Comparison of ENCODE assay signal across 9 mouse cellular contexts in the genomic region with DNA sequence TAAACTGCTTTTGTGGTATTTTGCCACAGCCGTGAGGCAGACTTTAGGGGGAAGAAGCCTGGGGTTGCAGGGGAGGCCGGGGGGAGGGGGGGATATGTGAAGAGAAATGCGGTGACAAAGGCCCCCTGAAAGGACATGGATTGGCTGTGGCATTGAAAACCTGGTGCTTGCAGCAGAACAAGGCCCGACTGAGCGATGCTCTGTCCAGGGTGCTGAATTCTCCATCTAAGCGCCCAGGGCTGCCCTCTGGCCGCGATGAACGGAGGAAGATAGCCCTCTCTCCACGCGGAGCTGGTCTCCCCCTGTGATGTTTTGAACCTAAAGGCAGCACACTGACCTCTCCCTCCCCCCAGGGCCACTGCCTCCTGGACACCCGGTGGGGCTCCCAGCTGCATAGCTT. TPM values are rescaled to one million over a fixed set of nuclear protein-coding genes. Genes with fewer than 3 reads are reported as not detected.
DNase-seq lines count a peak whose midpoint lies in the region; ATAC-seq lines count a peak whose summit lies in the region.
"Had no signal": no experiment of that assay in that cellular context is flagged by ENCODE, and none has a peak within 500 bp of the region (broad histone marks: within the 10 kb centered on the region; RNA-seq: fewer than 3 reads in every experiment).

No protein-coding gene starts in this region.

- H3K4me2 ChIP-seq in intestine, embryonic 14.5 days (ENCODE audit: low read length): no peak overlapping the region
- H3K4me2 ChIP-seq in intestine, embryonic 16.5 days (ENCODE audit: low read depth, low read length): no peak overlapping the region
- H3K4me2 ChIP-seq in liver, embryonic 13.5 days: no peak overlapping the region

- no peak overlapping the region for H3K4me3 ChIP-seq in intestine, embryonic 14.5 days (ENCODE audit: low read depth, low read length)
- H3K4me3 ChIP-seq in intestine, embryonic 16.5 days (ENCODE audit: low read length): no peak overlapping the region
- no peak overlapping the region for H3K4me3 ChIP-seq in liver, embryonic 13.5 days (replicated peaks)

- no peaks in the 10 kb centered on the region; the same call in 1 of the 2 replicates for H3K27me3 ChIP-seq in intestine, embryonic 14.5 days (replicated peaks; ENCODE audit: control insufficient read depth, insufficient read depth, low read length)
- no peaks in the 10 kb centered on the region for H3K27me3 ChIP-seq in intestine, embryonic 16.5 days (replicated peaks; ENCODE audit: control insufficient read depth, insufficient read depth, low read length)
- H3K27me3 ChIP-seq in liver, embryonic 13.5 days: peaks cover 43% of the 10 kb centered on the region
- H3K27me3 ChIP-seq in splenic B cell, adult 2 months (ENCODE audit: control insufficient read depth, insufficient read depth, low read length, poor library complexity, severe bottlenecking): no peaks in the 10 kb centered on the region

- no peak overlapping the region for H3K27ac ChIP-seq in intestine, embryonic 14.5 days (ENCODE audit: low read depth)
- H3K27ac ChIP-seq in intestine, embryonic 16.5 days (ENCODE audit: low read length): no peak overlapping the region
- H3K27ac ChIP-seq in liver, embryonic 13.5 days: no peak overlapping the region
- H3K27ac ChIP-seq: macrophage had no signal

- no peaks in the 10 kb centered on the region for H3K4me1 ChIP-seq in intestine, embryonic 14.5 days (replicated peaks; ENCODE audit: control insufficient read depth, insufficient read depth, low read length)
- no peaks in the 10 kb centered on the region for H3K4me1 ChIP-seq in intestine, embryonic 16.5 days (ENCODE audit: control insufficient read depth, insufficient read depth, low read length)
- no peaks in the 10 kb centered on the region for H3K4me1 ChIP-seq in liver, embryonic 13.5 days (replicated peaks)

- H3K36me3 ChIP-seq in intestine, embryonic 14.5 days (ENCODE audit: control insufficient read depth, insufficient read depth, low read length): no peaks in the 10 kb centered on the region
- H3K36me3 ChIP-seq in intestine, embryonic 16.5 days (ENCODE audit: control insufficient read depth, insufficient read depth, low read length): no peaks in the 10 kb centered on the region
- no peaks in the 10 kb centered on the region for H3K36me3 ChIP-seq in liver, embryonic 13.5 days
- no peaks in the 10 kb centered on the region for H3K36me3 ChIP-seq in splenic B cell, adult 2 months (ENCODE audit: control insufficient read depth, insufficient read depth, low read length, poor library complexity, severe bottlenecking)

- no peaks in the 10 kb centered on the region for H3K9me3 ChIP-seq in intestine, embryonic 14.5 days (ENCODE audit: control insufficient read depth, low read length)
- no peaks in the 10 kb centered on the region for H3K9me3 ChIP-seq in intestine, embryonic 16.5 days (ENCODE audit: control insufficient read depth, low read length)
- no peaks in the 10 kb centered on the region for H3K9me3 ChIP-seq in liver, embryonic 13.5 days (replicated peaks)

- H3K9ac ChIP-seq in intestine, embryonic 14.5 days (ENCODE audit: low read length): no peak overlapping the region
- H3K9ac ChIP-seq in intestine, embryonic 16.5 days (ENCODE audit: low read depth, low read length): no peak overlapping the region
- H3K9ac ChIP-seq in liver, embryonic 13.5 days: no peak overlapping the region

- peak; percentile 89 for DNase-seq in intestine, embryonic 14.5 days (ENCODE audit: low spot score)
- DNase-seq in R1 (ENCODE audit: low read depth, low spot score): peak; percentile 76
- DNase-seq in embryo, embryonic 11 days: peak; percentile 86
- DNase-seq in liver, embryonic 13.5 days: peak; percentile 37
- peak; percentile 75 for DNase-seq in splenic B cell, adult 2 months (ENCODE audit: low read depth, low spot score)
- no peak for DNase-seq in left cerebral cortex, adult 8-10 months (ENCODE audit: low spot score in 2 of 2)

- WGBS in intestine, embryonic 14.5 days: 3% methylated on average over 12 of the region's 12 CpGs
- 2% methylated on average over 12 of the region's 12 CpGs for WGBS in intestine, embryonic 16.5 days
- 3% methylated on average over 12 of the region's 12 CpGs for WGBS in liver, embryonic 13.5 days (ENCODE audit: insufficient replicate concordance)

- no peak for ATAC-seq in intestine, embryonic 14.5 days (replicated peaks; ENCODE audit: low FRiP score, low TSS enrichment, low read depth)
- no peak for ATAC-seq in intestine, embryonic 16.5 days
- ATAC-seq in liver, embryonic 13.5 days (ENCODE audit: low read depth): no peak; the same call in 1 of the 2 replicates
- no peak for ATAC-seq in megakaryocyte, adult 5-6 weeks (ENCODE audit: poor library complexity, severe bottlenecking)

RNA-seq across cellular contexts. Expression of gene Nptxr, which starts 13.1 kb away (rescaled TPM):
- polyA plus RNA-seq in intestine, embryonic 14.5 days (2014; fragmentation: Nextera tagmentation; extraction: Ambion mirVana): 1.4 and 2.2 TPM in 2 replicates
- 1.3 and 1.8 TPM in 2 replicates for polyA plus RNA-seq in intestine, embryonic 16.5 days (2015; fragmentation: Nextera tagmentation; extraction: Ambion mirVana)
- 0.12 and 0.13 TPM in 2 replicates for polyA plus RNA-seq in liver, embryonic 13.5 days (2015; fragmentation: Nextera tagmentation; extraction: Ambion mirVana)
- total RNA-seq in megakaryocyte, adult 5-6 weeks (2015): 0.33 and 1.3 TPM in 2 replicates
- 0.44 and 0.49 TPM in 2 replicates for total RNA-seq in megakaryocyte, adult 5-6 weeks (2017)
- total RNA-seq in left cerebral cortex, adult 8-10 months (2022): 100 to 1,000 TPM; 506 to 553 (median 527) TPM

RNA-seq across cellular contexts. Expression of gene Dnal4, which starts 13.9 kb away (rescaled TPM):
- polyA plus RNA-seq in intestine, embryonic 14.5 days (2014; fragmentation: Nextera tagmentation; extraction: Ambion mirVana): 47.5 and 52.0 TPM in 2 replicates
- 38.8 and 43.0 TPM in 2 replicates for polyA plus RNA-seq in intestine, embryonic 16.5 days (2015; fragmentation: Nextera tagmentation; extraction: Ambion mirVana)
- polyA plus RNA-seq in liver, embryonic 13.5 days (2015; fragmentation: Nextera tagmentation; extraction: Ambion mirVana): 9.1 and 10.5 TPM in 2 replicates
- 13.9 and 14.1 TPM in 2 replicates for total RNA-seq in megakaryocyte, adult 5-6 weeks (2015)
- 9.6 and 12.3 TPM in 2 replicates for total RNA-seq in megakaryocyte, adult 5-6 weeks (2017)
- 10 to 100 TPM; 49.3 to 56.8 (median 52.9) TPM for total RNA-seq in left cerebral cortex, adult 8-10 months (2022)

RNA-seq across cellular contexts. Expression of gene Npcd, which starts 42.5 kb away (rescaled TPM):
- polyA plus RNA-seq in intestine, embryonic 14.5 days (2014; fragmentation: Nextera tagmentation; extraction: Ambion mirVana): not detected in 2 replicates
- polyA plus RNA-seq in intestine, embryonic 16.5 days (2015; fragmentation: Nextera tagmentation; extraction: Ambion mirVana): not detected in 2 replicates
- not detected in 2 replicates for polyA plus RNA-seq in liver, embryonic 13.5 days (2015; fragmentation: Nextera tagmentation; extraction: Ambion mirVana)
- not detected in 2 replicates for total RNA-seq in megakaryocyte, adult 5-6 weeks (2015)
- total RNA-seq in megakaryocyte, adult 5-6 weeks (2017): not detected in 2 replicates
- 10 to 100 TPM; 14.8 to 25.9 (median 19.3) TPM for total RNA-seq in left cerebral cortex, adult 8-10 months (2022)
- polyA plus RNA-seq: macrophage had no signal

RNA-seq across cellular contexts. Expression of gene Cbx6, which starts 43.0 kb away (rescaled TPM):
- 30.7 and 31.6 TPM in 2 replicates for polyA plus RNA-seq in intestine, embryonic 14.5 days (2014; fragmentation: Nextera tagmentation; extraction: Ambion mirVana)
- polyA plus RNA-seq in intestine, embryonic 16.5 days (2015; fragmentation: Nextera tagmentation; extraction: Ambion mirVana): 31.4 and 31.6 TPM in 2 replicates
- polyA plus RNA-seq in liver, embryonic 13.5 days (2015; fragmentation: Nextera tagmentation; extraction: Ambion mirVana): 9.7 and 10.2 TPM in 2 replicates
- total RNA-seq in megakaryocyte, adult 5-6 weeks (2015): 2.3 and 3.9 TPM in 2 replicates
- total RNA-seq in megakaryocyte, adult 5-6 weeks (2017): 3.5 and 6.7 TPM in 2 replicates
- total RNA-seq in left cerebral cortex, adult 8-10 months (2022): 100 to 1,000 TPM; 293 to 319 (median 310) TPM

RNA-seq across cellular contexts. Expression of gene Sun2, which starts 49.2 kb away (rescaled TPM):
- polyA plus RNA-seq in intestine, embryonic 14.5 days (2014; fragmentation: Nextera tagmentation; extraction: Ambion mirVana): 4.6 and 5.4 TPM in 2 replicates
- polyA plus RNA-seq in intestine, embryonic 16.5 days (2015; fragmentation: Nextera tagmentation; extraction: Ambion mirVana): 2.8 and 3.3 TPM in 2 replicates
- polyA plus RNA-seq in liver, embryonic 13.5 days (2015; fragmentation: Nextera tagmentation; extraction: Ambion mirVana): 1.3 and 1.5 TPM in 2 replicates
- total RNA-seq in megakaryocyte, adult 5-6 weeks (2015): 53.6 and 54.4 TPM in 2 replicates
- 129 and 161 TPM in 2 replicates for total RNA-seq in megakaryocyte, adult 5-6 weeks (2017)
- 10 to 100 TPM; 50.4 to 71.2 (median 63.2) TPM for total RNA-seq in left cerebral cortex, adult 8-10 months (2022)

Comparison
In these comparisons a context has a peak if more than half of its experiments do, and no peak if none do; other contexts are left out.
1. DNase-seq: peak in intestine, embryonic 14.5 days (single experiment), R1 (single experiment), embryo, embryonic 11 days (single experiment), liver, embryonic 13.5 days (single experiment) and splenic B cell, adult 2 months (single experiment); none in left cerebral cortex, adult 8-10 months (0 of 2).